Mouse (Mus musculus) spleen, postnatal 10 days (tissue): Measurements from ENCODE around the gene Colec11.
A peak's percentile ranks its signal among the peaks of the same experiment; 100 is the strongest.

ENCODE experiments used
- DNase-seq, 2 experiments: peaks; one replicate each; pipeline ENCODE4 v3.0.0; 2021 to 2022; ENCODE audit warnings: low spot score in 2 of 2

The Colec11 gene

GRCm38 (mm10) chr12:28602259-28602658 lies 20.9 kb downstream of the Colec11 start:
- DNase-seq = no peak

- DNase-seq = no peak
These were observed 24.6 kb downstream of the Colec11 start for GRCm38 (mm10) chr12:28598526-28598991.

DNA sequence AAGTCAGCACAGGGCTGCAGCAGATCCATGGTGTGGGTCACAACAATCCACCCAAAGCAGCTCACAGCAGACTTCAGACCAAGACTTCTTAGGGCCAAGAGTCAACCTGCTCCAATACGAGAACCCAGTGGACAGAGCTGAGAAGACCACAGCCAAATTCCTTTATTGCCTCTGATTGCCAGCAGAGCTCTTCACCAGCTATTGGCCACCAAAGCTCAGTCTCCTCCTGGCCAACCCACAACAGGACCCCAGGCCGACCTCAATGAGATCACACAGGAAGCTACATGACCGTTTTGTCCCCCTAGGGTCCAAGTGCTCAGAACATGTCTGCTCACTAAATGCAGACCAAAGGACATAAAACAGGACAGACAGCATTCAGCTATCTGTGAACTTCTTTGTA lies 25.1 kb downstream of the Colec11 start:
- DNase-seq = no peak

DNA sequence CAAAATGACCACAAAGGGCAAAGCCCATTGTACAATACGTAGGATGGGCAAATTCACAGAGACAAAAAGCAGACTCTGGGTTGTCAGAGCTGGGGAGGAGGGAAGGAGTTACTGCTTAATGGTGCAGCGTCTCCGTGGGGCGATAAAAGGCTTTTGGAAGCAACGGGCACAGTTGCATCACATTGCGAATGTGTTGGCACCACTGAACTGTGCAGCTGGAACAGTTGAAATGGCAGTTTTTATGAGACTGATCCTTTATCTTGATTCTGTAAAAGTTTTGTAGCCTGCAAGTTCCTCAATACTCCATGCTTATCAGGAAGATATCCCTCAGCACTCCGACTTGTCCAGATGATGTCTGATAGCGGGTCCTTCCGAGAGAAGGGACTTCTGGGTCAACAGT lies 25.5 kb downstream of the Colec11 start:
- DNase-seq = no peak

- no peak for DNase-seq
These were observed 26.3 kb downstream of the Colec11 start for GRCm38 (mm10) chr12:28596851-28597250.

DNA sequence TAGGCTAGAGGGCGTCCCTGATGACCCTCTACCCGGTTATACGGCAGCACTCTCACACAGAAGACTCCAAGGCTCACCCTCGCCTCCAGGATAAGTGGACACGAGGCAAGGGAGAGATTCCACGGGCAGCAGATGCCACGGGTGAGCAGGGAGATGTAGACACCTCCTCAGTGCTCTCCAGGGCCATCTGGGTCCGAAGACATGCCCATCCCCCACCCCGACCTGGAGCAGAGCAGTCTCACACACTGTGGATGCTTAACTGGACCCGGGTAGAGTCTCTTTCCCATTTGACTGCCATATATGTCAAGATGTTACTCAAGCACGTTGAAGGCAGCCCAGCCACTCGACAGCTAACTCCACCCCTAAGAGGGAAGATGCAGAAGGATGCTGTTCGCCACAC lies 32.7 kb downstream of the Colec11 start:
- no peak for DNase-seq

- DNase-seq = peak; percentile 41 to 75
These were observed 33.9 kb downstream of the Colec11 start for GRCm38 (mm10) chr12:28589090-28589868.

- no peak for DNase-seq
These were observed 35.2 kb downstream of the Colec11 start for GRCm38 (mm10) chr12:28587949-28588348.

- no peak for DNase-seq
These were observed 39.1 kb downstream of the Colec11 start for GRCm38 (mm10) chr12:28584036-28584435.

DNA sequence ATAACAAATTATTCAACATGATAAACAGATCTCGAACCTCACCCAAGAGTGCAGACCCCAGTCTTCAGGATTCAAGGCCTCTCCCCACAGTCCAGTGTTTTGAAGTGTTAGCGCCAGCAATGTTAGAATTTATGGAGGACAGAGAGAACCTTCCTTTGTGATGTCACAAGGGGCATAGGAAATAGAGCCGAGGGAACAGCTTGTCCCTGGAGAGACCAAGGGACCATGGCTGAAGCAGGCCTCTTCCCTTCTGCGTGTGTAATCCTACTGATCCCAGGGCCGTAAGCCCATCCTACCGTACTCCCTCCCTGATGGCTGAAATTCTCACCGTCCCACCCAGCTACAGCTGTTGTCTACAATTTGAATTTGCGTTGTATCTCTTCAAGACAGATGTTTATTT lies 40.8 kb downstream of the Colec11 start, which contains the start of gene Allc:
TSS of gene Allc (minus strand) at position 101 of the 400 bp plus-strand sequence.
- DNase-seq = no peak

DNA sequence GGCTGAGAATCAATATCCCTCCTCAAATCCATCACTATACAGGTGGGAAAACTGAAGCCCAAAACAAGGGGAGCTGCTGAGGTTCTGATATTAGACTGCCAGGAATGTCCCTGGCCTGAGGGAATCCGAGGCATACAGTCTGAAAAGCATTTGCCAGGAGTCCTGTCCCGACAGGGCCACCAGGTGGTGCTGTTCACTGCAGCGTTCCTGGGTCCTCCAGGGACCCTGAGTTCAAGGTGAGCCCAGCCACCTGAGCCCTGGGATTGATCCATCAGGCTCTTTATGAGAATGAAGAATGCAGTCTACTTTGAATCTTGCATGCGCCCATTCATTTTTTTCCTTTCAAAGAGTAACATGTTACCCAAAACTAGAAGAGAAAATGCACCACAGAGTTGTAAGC lies 44.0 kb downstream of the Colec11 start:
- DNase-seq = peak in 1 of 2 experiments; percentile 28

DNA sequence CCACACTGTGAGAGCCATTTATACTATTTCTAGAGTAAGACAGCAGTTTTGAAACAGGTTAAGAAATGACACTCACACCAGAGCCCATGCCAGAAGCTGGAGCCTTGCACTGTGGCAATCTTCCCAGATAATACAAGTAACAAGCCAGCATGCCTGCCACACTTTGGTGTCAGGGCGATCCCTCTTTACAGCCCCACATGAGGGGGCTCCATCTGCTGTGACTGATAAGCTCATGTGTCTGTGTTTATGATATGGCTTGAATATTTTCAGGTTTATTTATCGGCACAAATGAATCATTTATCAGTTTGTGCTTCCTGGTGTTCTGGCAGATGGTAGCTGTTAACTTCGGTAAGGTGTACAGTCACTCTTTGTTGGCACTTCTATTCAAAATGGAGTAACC lies 45.0 kb downstream of the Colec11 start:
- no peak for DNase-seq

- DNase-seq = no peak
These were observed 47.7 kb downstream of the Colec11 start for GRCm38 (mm10) chr12:28575366-28576070.

GRCm38 (mm10) chr12:28572241-28572640 lies 50.9 kb downstream of the Colec11 start:
- DNase-seq = no peak

DNA sequence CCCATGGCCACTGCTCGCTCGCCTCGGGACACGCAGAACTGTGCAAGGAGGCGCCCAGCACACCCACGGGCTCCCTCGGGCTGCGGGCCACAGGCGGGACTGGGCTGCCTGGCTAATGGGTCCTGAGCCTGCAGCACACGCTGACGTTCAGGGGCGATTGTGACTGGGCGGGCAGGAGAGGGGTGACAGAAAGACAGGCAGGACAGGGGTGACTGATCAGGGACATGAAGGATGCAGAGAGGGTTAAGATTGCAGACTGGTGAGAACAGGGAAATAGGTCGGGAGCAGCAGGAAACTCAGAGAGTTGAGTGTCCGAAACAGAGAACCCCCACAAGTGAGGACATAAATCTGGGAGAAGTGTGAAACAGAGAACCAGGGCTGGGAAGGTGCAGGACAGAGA lies 70.9 kb downstream of the Colec11 start, which contains the start of gene Dcdc2c:
TSS of gene Dcdc2c (minus strand) at position 101 of the 400 bp plus-strand sequence.
- DNase-seq = no peak

GRCm38 (mm10) chr12:28551775-28552174 lies 71.4 kb downstream of the Colec11 start:
- DNase-seq = no peak

DNA sequence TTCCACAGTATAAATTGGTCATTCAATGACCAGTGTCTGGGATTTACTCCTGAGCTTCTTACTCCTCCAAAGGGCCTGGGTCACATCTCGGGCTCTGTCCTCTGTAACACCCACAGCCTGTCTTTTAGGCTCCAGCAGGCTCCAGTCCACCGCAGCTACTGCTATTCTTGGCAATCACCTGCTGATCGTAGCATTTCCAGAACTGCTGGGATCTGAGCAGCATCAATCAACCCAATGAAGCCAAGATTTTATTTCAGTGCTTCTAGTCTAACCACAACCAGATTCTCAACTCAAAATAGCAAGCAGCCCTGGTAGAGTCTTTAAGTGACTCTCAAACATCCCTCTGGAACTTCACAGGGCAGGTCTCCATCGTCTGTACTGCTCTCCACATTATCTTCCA lies 74.3 kb downstream of the Colec11 start:
- DNase-seq = no peak
